Mouse (Mus musculus) hindbrain, embryonic 14.5 days (tissue): ENCODE results near the gene Rbms1. TPM values are rescaled to one million over a fixed set of nuclear protein-coding genes. Genes with fewer than 3 reads are reported as not detected.

Experiments
- ATAC-seq: fragments of 200-750 bp; cut with Nextera tagmentation; 2 replicates; pipeline ENCODE4 v1.8.0; 2017; ENCODE audit warnings: moderate number of reproducible peaks, mild to moderate bottlenecking, moderate TSS enrichment, moderate library complexity; ENCODE audit not compliant: low FRiP score
- DNase-seq: peaks from one replicate; pipeline ENCODE4 v3.0.0-alpha.2; 2015; ENCODE audit warnings: low spot score
- H3K27ac ChIP-seq: fragments of 300-500 bp; sonication (generic); 2 replicates; pipeline ENCODE4 v1.5.1; 2014; ENCODE audit warnings: mild to moderate bottlenecking, moderate library complexity
- H3K27me3 ChIP-seq: fragments of 300-500 bp; sonication (generic); 2 replicates; pipeline ENCODE4 v1.6.1; 2014; ENCODE audit warnings: mild to moderate bottlenecking, low read length, mixed read lengths; ENCODE audit not compliant: control insufficient read depth, insufficient read depth
- H3K36me3 ChIP-seq: fragments of 300-500 bp; sonication (generic); replicated peaks from 2 replicates; pipeline ENCODE4 v1.6.1; 2014; ENCODE audit not compliant: control insufficient read depth, insufficient read depth
- H3K4me1 ChIP-seq: fragments of 300-500 bp; sonication (generic); replicated peaks from 2 replicates; pipeline ENCODE4 v1.6.1; 2014; ENCODE audit warnings: antibody characterized with exemption, low read length, mixed read lengths; ENCODE audit not compliant: control insufficient read depth, insufficient read depth
- H3K4me2 ChIP-seq: fragments of 300-500 bp; sonication (generic); replicated peaks from 2 replicates; pipeline ENCODE4 v1.6.1; 2014; ENCODE audit warnings: mild to moderate bottlenecking, moderate library complexity
- H3K4me3 ChIP-seq: fragments of 300-500 bp; sonication (generic); replicated peaks from 2 replicates; pipeline ENCODE4 v1.5.1; 2014; ENCODE audit warnings: mild to moderate bottlenecking, low read length
- H3K9ac ChIP-seq: fragments of 300-500 bp; sonication (generic); 2 replicates; pipeline ENCODE4 v1.6.1; 2014
- H3K9me3 ChIP-seq: fragments of 300-500 bp; sonication (generic); 2 replicates; pipeline ENCODE4 v1.6.1; 2016; ENCODE audit warnings: low read length; ENCODE audit not compliant: control insufficient read depth
- whole genome bisulfite sequencing: fragments of 180-500 bp; shearing (Covaris S2); extraction: QIAGEN DNeasy Blood & Tissue Kit; methylation state at CpG from one replicate; pipeline ENCODE4 v1.1.7; 2014; 5-methylcytosine and 5-hydroxymethylcytosine counted together
- polyA plus RNA-seq: library from polyadenylated mRNA; unstranded; fragments of >200 nt; fragmentation: Nextera tagmentation; extraction: Ambion mirVana; gene quantifications from 2 replicates; pipeline ENCODE4 v1.2.1, GENCODE M21; 2014

The Rbms1 gene
- polyA plus RNA-seq, 1 experiment from 2014 or later = 64.9 TPM

- Histone ChIP-seq H3K27me3 (no peaks in the 10 kb centered on the region), H3K4me3 (no peak overlapping the region), H3K9ac (peak overlapping the region; percentile 9), H3K27ac (peak overlapping the region; percentile 76), H3K9me3 (no peaks in the 10 kb centered on the region), H3K36me3 (no peaks in the 10 kb centered on the region), H3K4me2 (no peak overlapping the region), H3K4me1 (peaks cover 22% of the 10 kb centered on the region)
- no peak; the same call in 1 of the 2 replicates for ATAC-seq
- no peak for DNase-seq
- WGBS = 53% methylated on average over 8 of the region's 8 CpGs
These were observed 248.0 kb downstream of the Rbms1 start for GRCm38 (mm10) chr2:60714971-60715502.

- Histone ChIP-seq H3K27me3 (no peaks in the 10 kb centered on the region), H3K9me3 (no peaks in the 10 kb centered on the region), H3K9ac (peak overlapping the region; percentile 9), H3K4me3 (no peak overlapping the region), H3K4me2 (peak overlapping the region; percentile 33), H3K36me3 (no peaks in the 10 kb centered on the region), H3K27ac (peak overlapping the region; percentile 76), H3K4me1 (peaks cover 22% of the 10 kb centered on the region)
- no peak for DNase-seq
- WGBS = 30% methylated on average over 7 of the region's 7 CpGs
- ATAC-seq = no peak
These were observed 248.5 kb downstream of the Rbms1 start for GRCm38 (mm10) chr2:60714475-60714874.

- no peaks in the 10 kb centered on the region for H3K36me3 ChIP-seq
- no peaks in the 10 kb centered on the region for H3K27me3 ChIP-seq
- peak overlapping the region; percentile 76 for H3K27ac ChIP-seq
- peak; percentile 70 for ATAC-seq
- H3K9ac ChIP-seq = peak overlapping the region; percentile 9; the same call in 1 of the 2 replicates
- 14% methylated on average over 8 of the region's 8 CpGs for WGBS
- H3K4me1 ChIP-seq = peaks cover 22% of the 10 kb centered on the region
- peak overlapping the region; percentile 33 for H3K4me2 ChIP-seq
- DNase-seq = peak; percentile 67
- H3K9me3 ChIP-seq = no peaks in the 10 kb centered on the region
- no peak overlapping the region for H3K4me3 ChIP-seq
These were observed 249.1 kb downstream of the Rbms1 start for GRCm38 (mm10) chr2:60713857-60714256.

- Histone ChIP-seq H3K36me3 (no peaks in the 10 kb centered on the region), H3K9ac (no peak overlapping the region), H3K9me3 (no peaks in the 10 kb centered on the region), H3K4me2 (no peak overlapping the region), H3K4me3 (no peak overlapping the region), H3K27me3 (no peaks in the 10 kb centered on the region), H3K27ac (peak overlapping the region; percentile 76; the same call in 1 of the 2 replicates), H3K4me1 (peaks cover 22% of the 10 kb centered on the region)
- DNase-seq (no peak), ATAC-seq (no peak)
- WGBS = 80% methylated on average over 5 of the region's 5 CpGs
These were observed 250.1 kb downstream of the Rbms1 start for GRCm38 (mm10) chr2:60712891-60713290.

DNA sequence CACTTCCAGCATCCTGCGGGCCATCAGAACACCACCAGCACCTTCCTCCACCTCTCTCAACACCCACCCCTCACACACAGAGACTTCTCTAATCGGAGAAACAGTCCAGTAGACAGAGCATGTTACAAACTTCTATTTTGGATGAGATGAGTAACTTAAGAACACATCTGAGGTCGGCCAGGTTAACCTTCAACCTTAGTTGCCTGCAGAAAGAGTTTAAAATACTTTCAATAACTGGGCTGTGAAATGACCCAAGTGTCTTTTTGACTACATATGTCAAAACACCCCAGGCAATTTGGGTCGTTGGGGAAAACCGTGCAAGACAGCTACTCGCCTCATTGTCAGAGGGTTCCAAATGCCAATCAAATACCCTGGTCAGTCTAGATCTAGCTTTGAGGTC lies 250.5 kb downstream of the Rbms1 start:
- Histone ChIP-seq H3K9me3 (no peaks in the 10 kb centered on the region), H3K36me3 (no peaks in the 10 kb centered on the region), H3K27ac (no peak overlapping the region), H3K27me3 (no peaks in the 10 kb centered on the region), H3K4me1 (peaks cover 22% of the 10 kb centered on the region), H3K4me3 (no peak overlapping the region), H3K4me2 (no peak overlapping the region), H3K9ac (no peak overlapping the region)
- DNase-seq = no peak
- ATAC-seq = no peak
- 72% methylated on average over 6 of the region's 6 CpGs for WGBS

DNA sequence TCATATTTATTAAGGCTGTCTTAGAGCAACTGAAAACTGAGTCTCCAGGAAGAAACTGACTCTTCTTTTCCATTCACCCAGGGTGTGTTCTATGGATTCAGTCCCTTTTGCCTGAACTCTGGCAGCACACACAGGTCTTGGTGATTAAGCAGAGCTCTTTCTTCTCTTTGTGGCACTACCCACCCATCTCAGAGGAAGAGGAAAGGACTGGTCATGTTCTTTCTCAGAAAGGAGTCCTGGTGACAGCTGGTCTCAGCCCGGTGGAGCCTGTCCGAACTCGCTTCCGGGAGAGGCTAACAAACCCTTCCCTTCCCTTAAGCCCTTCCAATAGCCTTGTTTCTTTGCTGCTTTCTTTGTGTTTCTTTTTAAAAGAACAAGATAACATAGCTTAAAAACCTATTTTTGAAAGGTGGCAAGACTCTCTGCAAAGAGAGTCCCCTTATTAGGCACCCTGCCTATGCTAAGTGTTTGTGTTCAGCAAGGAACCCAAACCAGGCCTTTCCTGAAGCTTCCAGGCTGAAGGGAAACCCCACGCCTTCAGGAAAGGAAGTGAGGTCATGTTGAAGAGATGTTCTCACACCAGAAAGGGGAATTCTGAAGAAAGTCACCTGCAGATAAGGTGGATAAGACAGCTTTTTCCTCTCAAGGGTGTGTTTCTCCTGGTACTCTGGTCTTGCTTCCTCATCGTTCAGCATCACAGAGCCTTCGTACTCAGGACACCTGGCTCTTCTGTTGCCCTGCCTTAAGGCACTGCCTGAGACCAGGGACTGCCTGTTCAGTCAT lies 251.7 kb downstream of the Rbms1 start:
- DNase-seq = no peak
- Histone ChIP-seq H3K4me3 (no peak overlapping the region), H3K36me3 (no peaks in the 10 kb centered on the region), H3K4me1 (peaks cover 22% of the 10 kb centered on the region), H3K4me2 (no peak overlapping the region), H3K27ac (no peak overlapping the region), H3K9ac (no peak overlapping the region), H3K9me3 (no peaks in the 10 kb centered on the region), H3K27me3 (no peaks in the 10 kb centered on the region)
- ATAC-seq = no peak
- WGBS = 86% methylated on average over 7 of the region's 7 CpGs

- 92% methylated on average over 4 of the region's 4 CpGs for WGBS
- no peak overlapping the region for H3K9ac ChIP-seq
- no peak for ATAC-seq
These were observed 252.7 kb downstream of the Rbms1 start for GRCm38 (mm10) chr2:60710317-60710716.

DNA sequence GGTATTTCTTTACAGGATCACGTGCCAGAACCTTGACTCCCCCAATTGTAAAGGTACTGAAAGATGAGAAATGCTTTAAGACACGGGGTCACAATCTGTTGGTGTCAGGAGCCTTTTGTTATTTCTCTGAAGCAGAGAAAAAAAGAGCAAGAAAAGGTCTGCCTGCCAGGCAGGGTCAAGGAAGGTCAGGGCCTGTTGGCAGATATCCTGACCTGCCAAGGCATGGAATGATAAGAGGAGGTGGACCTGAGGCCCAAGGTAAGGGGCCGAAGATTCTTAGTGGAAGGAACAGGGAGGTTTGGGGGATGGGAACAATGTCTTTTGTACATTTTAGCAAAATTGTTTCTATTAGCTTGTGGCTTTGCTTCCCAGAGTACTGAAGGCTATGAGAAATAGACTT lies 254.3 kb downstream of the Rbms1 start:
- WGBS = 28% methylated on average over 3 of the region's 3 CpGs
- H3K9me3 ChIP-seq = no peaks in the 10 kb centered on the region
- no peak overlapping the region for H3K4me2 ChIP-seq
- H3K9ac ChIP-seq = no peak overlapping the region
- no peak overlapping the region for H3K4me3 ChIP-seq
- H3K36me3 ChIP-seq = no peaks in the 10 kb centered on the region
- ATAC-seq (no peak), DNase-seq (no peak)
- peaks cover 6% of the 10 kb centered on the region for H3K4me1 ChIP-seq
- no peaks in the 10 kb centered on the region for H3K27me3 ChIP-seq
- no peak overlapping the region for H3K27ac ChIP-seq

More at GRCm38 (mm10) chr2:60710317-60710716, 252.7 kb downstream of the Rbms1 start:
- Histone ChIP-seq H3K9me3 (no peaks in the 10 kb centered on the region), H3K27ac (no peak overlapping the region), H3K36me3 (no peaks in the 10 kb centered on the region), H3K4me1 (peaks cover 22% of the 10 kb centered on the region), H3K4me2 (no peak overlapping the region), H3K4me3 (no peak overlapping the region), H3K27me3 (no peaks in the 10 kb centered on the region)
- DNase-seq = no peak

- no peak overlapping the region for H3K4me2 ChIP-seq
- no peaks in the 10 kb centered on the region for H3K27me3 ChIP-seq
- H3K27ac ChIP-seq = no peak overlapping the region
- H3K36me3 ChIP-seq = no peaks in the 10 kb centered on the region
- WGBS = 85% methylated on average over 3 of the region's 3 CpGs
- no peak overlapping the region for H3K9ac ChIP-seq
- no peaks in the 10 kb centered on the region for H3K4me1 ChIP-seq
- ATAC-seq (no peak), DNase-seq (no peak)
- H3K9me3 ChIP-seq = no peaks in the 10 kb centered on the region
- no peak overlapping the region for H3K4me3 ChIP-seq
These were observed 256.1 kb downstream of the Rbms1 start for GRCm38 (mm10) chr2:60706866-60707265.
